Mouse (Mus musculus) E14TG2a.4 (cell line): ENCODE results near the gene Wnt1.

Experiments used
- CTCF ChIP-seq: conservative IDR thresholded peaks from 2 replicates; pipeline ENCODE4 v1.5.1; 2014; ENCODE audit warnings: low read length
- NANOG ChIP-seq: IDR thresholded peaks from 2 replicates; pipeline ENCODE4 v1.6.1; 2014; ENCODE audit warnings: borderline replicate concordance, low read length, mixed read lengths
- POU5F1 ChIP-seq: IDR thresholded peaks from 2 replicates; pipeline ENCODE4 v1.6.1; 2014; ENCODE audit warnings: low read length, borderline replicate concordance

GRCm38 (mm10) chr15:98797835-98798492, 8.3 kb downstream of the Wnt1 start:
- TF ChIP-seq CTCF (no peak), NANOG (no peak), POU5F1 (no peak)
